In the genomic region with DNA sequence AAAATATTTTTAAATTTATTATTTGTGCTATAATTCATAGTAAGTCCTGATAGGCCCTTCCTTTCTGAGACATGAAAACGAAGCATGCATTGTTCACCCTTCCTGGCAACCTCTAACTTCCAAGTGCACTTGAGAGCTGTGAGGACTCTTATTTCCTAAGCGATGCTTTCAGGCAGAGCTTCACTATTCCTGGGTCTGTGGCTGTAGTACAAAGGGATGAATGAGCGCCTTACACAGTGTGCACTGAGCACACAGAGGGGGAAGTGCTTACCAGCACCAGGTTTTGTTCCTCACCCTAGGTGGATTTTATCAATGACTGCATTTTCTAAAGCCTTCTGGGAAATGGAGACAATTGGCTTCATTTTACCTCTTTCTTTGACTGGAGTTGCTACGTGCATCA, we compare ENCODE assay signal across 13 mouse cellular contexts.
DNase-seq lines count a peak whose midpoint lies in the region; ATAC-seq and TF ChIP-seq lines count a peak whose summit lies in the region.
"Had no signal": no experiment of that assay in that cellular context is flagged by ENCODE, and none has a peak within 500 bp of the region (broad histone marks: within the 10 kb centered on the region; RNA-seq: fewer than 3 reads in every experiment).

No protein-coding gene starts in this region.

- peak; percentile 57 for DNase-seq in kidney, postnatal 0 days (ENCODE audit: low spot score)
- no peak for DNase-seq in kidney, postnatal 4 days
- peak; percentile 25 for DNase-seq in embryonic facial prominence, embryonic 10.5 days (ENCODE audit: low spot score)
- no peak for DNase-seq in left cerebral cortex, adult 9 months (ENCODE audit: low spot score in 2 of 2)
- no peak for DNase-seq in thymus, adult 18-20 months
- DNase-seq in frontal cortex, adult 2 months (ENCODE audit: extremely low spot score in 1 of 2, low spot score in 1 of 2), result no peak
- DNase-seq: layer of hippocampus, postnatal 36 days; lung, postnatal 36 days; right cerebral cortex, postnatal 4 days had no signal

- TF ChIP-seq CTCF in kidney, postnatal 0 days (IDR thresholded peaks at IDR 0.05; ENCODE audit: low read depth), result no peak

- H3K4me3 ChIP-seq in kidney, postnatal 0 days (replicated peaks; ENCODE audit: low read depth, low read length), result no peak overlapping the region
- no peak overlapping the region for H3K4me3 ChIP-seq in embryonic facial prominence, embryonic 10.5 days
- H3K4me3 ChIP-seq in forebrain, embryonic 16.5 days (replicated peaks; ENCODE audit: low read length), result no peak overlapping the region
- H3K4me3 ChIP-seq in midbrain, embryonic 13.5 days (replicated peaks), result no peak overlapping the region
- H3K4me3 ChIP-seq: heart, embryonic 15.5 days had no signal

- WGBS in kidney, postnatal 0 days, result 64% methylated on average over 4 of the region's 4 CpGs
- WGBS in embryonic facial prominence, embryonic 10.5 days, result 48% methylated on average over 4 of the region's 4 CpGs
- 6% methylated on average over 4 of the region's 4 CpGs for WGBS in forebrain, embryonic 16.5 days
- 5% methylated on average over 4 of the region's 4 CpGs for WGBS in midbrain, embryonic 13.5 days

- H3K27me3 ChIP-seq in kidney, postnatal 0 days (ENCODE audit: insufficient read depth, low read length), result no peaks in the 10 kb centered on the region
- no peaks in the 10 kb centered on the region for H3K27me3 ChIP-seq in embryonic facial prominence, embryonic 10.5 days (replicated peaks; ENCODE audit: low read depth, poor library complexity, severe bottlenecking)
- no peaks in the 10 kb centered on the region for H3K27me3 ChIP-seq in forebrain, embryonic 16.5 days (replicated peaks; ENCODE audit: control insufficient read depth, insufficient read depth, low read length)
- H3K27me3 ChIP-seq in midbrain, embryonic 13.5 days, result no peaks in the 10 kb centered on the region
- H3K27me3 ChIP-seq: heart, embryonic 15.5 days had no signal

- no peaks in the 10 kb centered on the region for H3K9me3 ChIP-seq in kidney, postnatal 0 days (replicated peaks; ENCODE audit: low read length)
- H3K9me3 ChIP-seq in embryonic facial prominence, embryonic 10.5 days, result peaks cover 5% of the 10 kb centered on the region; the same call in 1 of the 2 replicates
- H3K9me3 ChIP-seq in forebrain, embryonic 16.5 days (ENCODE audit: control insufficient read depth, low read length), result no peaks in the 10 kb centered on the region; the same call in 1 of the 2 replicates
- H3K9me3 ChIP-seq in midbrain, embryonic 13.5 days, result no peaks in the 10 kb centered on the region
- H3K9me3 ChIP-seq: heart, embryonic 15.5 days had no signal

- H3K9ac ChIP-seq in kidney, postnatal 0 days (ENCODE audit: low read depth, low read length), result no peak overlapping the region
- no peak overlapping the region for H3K9ac ChIP-seq in forebrain, embryonic 16.5 days (replicated peaks; ENCODE audit: low read depth, low read length)
- no peak overlapping the region for H3K9ac ChIP-seq in midbrain, embryonic 13.5 days (replicated peaks)
- H3K9ac ChIP-seq: heart, embryonic 15.5 days had no signal

- ATAC-seq in kidney, postnatal 0 days (replicated peaks; ENCODE audit: low FRiP score, low read depth), result no peak
- ATAC-seq in forebrain, embryonic 16.5 days, result peak; percentile 95
- ATAC-seq in midbrain, embryonic 13.5 days, result peak; percentile 96
- ATAC-seq: intestine, postnatal 0 days had no signal

- H3K36me3 ChIP-seq in kidney, postnatal 0 days (ENCODE audit: insufficient read depth, low read length), result no peaks in the 10 kb centered on the region
- H3K36me3 ChIP-seq in embryonic facial prominence, embryonic 10.5 days (replicated peaks), result no peaks in the 10 kb centered on the region
- no peaks in the 10 kb centered on the region for H3K36me3 ChIP-seq in forebrain, embryonic 16.5 days (ENCODE audit: control insufficient read depth, insufficient read depth)
- H3K36me3 ChIP-seq in midbrain, embryonic 13.5 days, result no peaks in the 10 kb centered on the region
- H3K36me3 ChIP-seq: heart, embryonic 15.5 days had no signal

- no peak overlapping the region for H3K27ac ChIP-seq in kidney, postnatal 0 days
- H3K27ac ChIP-seq in embryonic facial prominence, embryonic 10.5 days (replicated peaks), result peak overlapping the region; percentile 66
- H3K27ac ChIP-seq in forebrain, embryonic 16.5 days (ENCODE audit: low read length), result no peak overlapping the region
- peak overlapping the region; percentile 64; the same call in 1 of the 2 replicates for H3K27ac ChIP-seq in midbrain, embryonic 13.5 days
- H3K27ac ChIP-seq: heart, embryonic 15.5 days had no signal

- H3K4me1 ChIP-seq in kidney, postnatal 0 days (replicated peaks; ENCODE audit: insufficient read depth, low read length), result no peaks in the 10 kb centered on the region
- H3K4me1 ChIP-seq in embryonic facial prominence, embryonic 10.5 days, result peaks cover 10% of the 10 kb centered on the region
- H3K4me1 ChIP-seq in forebrain, embryonic 16.5 days (replicated peaks; ENCODE audit: control insufficient read depth, insufficient read depth, low read length), result peaks cover 5% of the 10 kb centered on the region; the same call in 1 of the 2 replicates
- peaks cover 8% of the 10 kb centered on the region for H3K4me1 ChIP-seq in midbrain, embryonic 13.5 days (replicated peaks)
- H3K4me1 ChIP-seq: heart, embryonic 15.5 days had no signal

- no peak overlapping the region for H3K4me2 ChIP-seq in kidney, postnatal 0 days (ENCODE audit: low read length)
- no peak overlapping the region for H3K4me2 ChIP-seq in forebrain, embryonic 16.5 days (ENCODE audit: low read length)
- H3K4me2 ChIP-seq in midbrain, embryonic 13.5 days (replicated peaks), result no peak overlapping the region
- H3K4me2 ChIP-seq: heart, embryonic 15.5 days had no signal

Comparison
In these comparisons a context has a peak if more than half of its experiments do, and no peak if none do; other contexts are left out.
1. DNase-seq: peak in kidney, postnatal 0 days (single experiment) and embryonic facial prominence, embryonic 10.5 days (single experiment); none in kidney, postnatal 4 days (0 of 2), left cerebral cortex, adult 9 months (0 of 2), thymus, adult 18-20 months (0 of 2) and frontal cortex, adult 2 months (0 of 2).
2. H3K27ac ChIP-seq: peak in embryonic facial prominence, embryonic 10.5 days (single experiment) and midbrain, embryonic 13.5 days (single experiment); none in kidney, postnatal 0 days (single experiment) and forebrain, embryonic 16.5 days (single experiment).